Mouse (Mus musculus) spleen, adult 2 months (tissue): ENCODE results near the gene Zbtb11.

Source experiments
- CTCF ChIP-seq: fragments of 200-500 bp; IDR thresholded peaks from 2 replicates; pipeline ENCODE4 v1.5.1; 2011; ENCODE audit warnings: mild to moderate bottlenecking, inconsistent platforms; ENCODE audit not compliant: insufficient read depth, insufficient read length, insufficient replicate concordance; ENCODE audit errors: extremely low read depth
- POLR2A ChIP-seq: fragments of 200-500 bp; IDR thresholded peaks from 2 replicates; pipeline ENCODE4 v1.6.1; 2011; ENCODE audit warnings: low read depth, low read length, inconsistent platforms

- TF ChIP-seq CTCF, result no peak
- no peak for TF ChIP-seq POLR2A
Observed at GRCm38 (mm10) chr16:55939703-55940102, 34.0 kb upstream of the Zbtb11 start.
